Mouse (Mus musculus) kidney, postnatal 10 days (tissue): ENCODE data around the gene Serpini2.
"Not testable (repeated sequence)": the region's sequence is repeated elsewhere in the genome, so short reads cannot be mapped to it uniquely, and the experiment has no call there.

Source experiments
- DNase-seq: peaks from one replicate; pipeline ENCODE4 v3.0.0; 2021; ENCODE audit warnings: mixed read lengths

The Serpini2 gene

DNA sequence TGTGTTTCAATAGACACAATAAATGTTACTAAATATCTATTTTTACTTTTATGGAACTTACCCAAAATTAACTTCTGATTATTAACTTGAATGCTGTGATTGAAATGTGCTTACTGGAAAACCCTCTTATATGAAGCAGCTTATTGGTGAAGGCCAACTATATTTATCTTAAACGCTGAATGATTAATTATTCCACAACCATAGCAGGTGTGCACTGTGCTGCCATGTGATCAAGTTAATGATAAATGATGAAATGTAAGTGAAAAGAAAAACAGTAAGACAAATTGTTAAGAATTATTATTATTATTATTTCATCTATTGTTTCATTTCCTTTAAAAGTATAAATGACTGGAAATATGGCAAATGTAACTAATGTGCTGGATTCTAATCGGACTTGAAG lies at the start of gene Serpini2:
Gene Serpini2 (minus strand): TSS at position 101 of the 400 bp plus-strand sequence.
- no peak for DNase-seq

DNA sequence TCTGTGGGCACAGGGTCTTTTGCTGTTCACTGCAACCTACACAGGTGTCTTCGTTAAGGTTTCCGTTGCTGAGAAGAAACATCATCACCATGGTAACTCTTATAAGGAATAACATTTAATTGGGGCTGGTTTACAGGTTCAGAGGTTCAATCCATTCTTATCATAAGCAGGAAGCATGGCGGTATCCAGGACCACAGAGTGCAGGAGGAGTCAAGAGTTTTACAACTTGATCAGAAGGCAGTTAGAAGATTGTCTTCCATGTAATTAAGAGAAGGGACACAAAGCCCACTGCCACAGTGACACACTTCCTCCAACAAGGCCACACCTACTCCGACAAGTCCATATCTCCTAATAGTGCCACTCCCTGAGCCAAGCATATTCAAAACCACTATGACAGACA lies 39.0 kb upstream of the Serpini2 start:
- DNase-seq, result no peak

DNA sequence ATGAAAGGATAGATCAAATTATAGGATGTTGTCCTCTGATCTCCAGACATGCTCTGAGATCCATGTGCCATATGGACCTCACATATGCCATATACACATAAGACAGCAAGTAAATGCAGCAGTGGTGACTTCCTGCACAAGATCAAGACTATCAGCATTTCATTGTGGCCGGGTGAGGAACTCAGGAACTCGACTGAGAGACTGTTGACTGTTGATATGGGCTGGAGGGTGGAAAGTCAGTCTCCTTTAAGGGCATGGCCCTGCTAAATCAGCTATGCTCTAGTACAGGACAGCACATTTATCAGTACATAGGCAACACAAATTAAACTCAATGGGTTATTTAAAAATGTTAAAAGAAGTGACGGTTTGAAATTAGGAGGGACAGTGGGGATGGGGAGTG lies 38.4 kb upstream of the Serpini2 start:
- DNase-seq, result no peak

DNA sequence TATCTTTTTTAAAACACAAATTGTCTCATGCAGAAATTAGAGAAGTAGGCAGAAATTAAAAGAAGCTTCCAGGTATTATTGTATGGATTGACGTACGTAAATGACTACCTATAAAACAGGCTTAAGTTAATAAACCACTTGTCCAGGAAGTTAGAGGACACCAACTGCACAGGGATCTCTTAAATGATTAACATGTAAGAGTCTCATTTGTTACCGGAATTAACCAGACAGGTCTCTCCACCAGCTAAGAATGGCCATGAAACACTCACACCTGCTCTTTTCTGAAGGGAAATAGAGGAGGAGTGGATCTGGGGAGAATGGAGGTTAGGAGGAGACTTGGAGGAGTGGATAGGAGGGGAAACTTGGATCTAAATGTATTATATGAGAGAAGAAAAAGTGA lies 35.7 kb upstream of the Serpini2 start:
- DNase-seq, result no peak

DNA sequence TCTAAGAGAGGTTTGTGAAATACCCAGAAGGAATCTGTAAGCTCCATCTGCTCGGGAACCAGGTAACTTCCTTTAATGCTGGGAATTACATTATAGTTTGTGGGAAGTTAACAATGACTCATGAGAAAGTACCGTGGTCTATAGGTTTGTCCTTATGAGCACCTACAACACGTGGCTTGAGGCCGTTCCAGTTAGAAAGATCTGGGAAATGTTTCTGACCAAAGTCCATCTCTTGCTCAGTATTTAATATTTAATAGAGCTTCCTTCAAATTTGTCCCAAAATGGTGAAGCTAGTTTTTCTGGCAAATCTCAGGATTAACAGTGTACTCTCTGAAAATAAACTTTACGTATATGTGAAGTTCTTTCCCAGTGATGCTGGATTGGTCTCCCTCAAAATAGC lies 34.7 kb upstream of the Serpini2 start:
- DNase-seq, result no peak

DNA sequence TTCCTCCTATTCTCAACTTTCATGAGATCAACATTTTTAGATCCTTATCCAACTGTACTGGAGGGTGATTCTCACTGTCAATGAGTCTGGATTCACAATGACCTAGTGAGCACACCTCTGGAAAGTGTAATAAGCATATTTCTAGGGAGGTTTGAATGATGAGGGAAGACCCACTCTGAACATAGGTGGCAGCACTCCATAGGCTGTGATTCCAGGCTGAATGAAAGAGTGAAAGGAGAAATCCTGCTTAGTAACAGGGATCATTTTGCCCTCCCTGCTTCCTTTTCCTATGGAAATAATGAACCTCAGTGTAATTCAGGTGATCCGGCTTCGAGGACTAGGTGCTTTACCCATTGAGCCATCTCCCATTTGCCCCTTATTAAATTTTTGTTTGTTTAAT lies 31.2 kb upstream of the Serpini2 start:
- DNase-seq, result no peak

DNA sequence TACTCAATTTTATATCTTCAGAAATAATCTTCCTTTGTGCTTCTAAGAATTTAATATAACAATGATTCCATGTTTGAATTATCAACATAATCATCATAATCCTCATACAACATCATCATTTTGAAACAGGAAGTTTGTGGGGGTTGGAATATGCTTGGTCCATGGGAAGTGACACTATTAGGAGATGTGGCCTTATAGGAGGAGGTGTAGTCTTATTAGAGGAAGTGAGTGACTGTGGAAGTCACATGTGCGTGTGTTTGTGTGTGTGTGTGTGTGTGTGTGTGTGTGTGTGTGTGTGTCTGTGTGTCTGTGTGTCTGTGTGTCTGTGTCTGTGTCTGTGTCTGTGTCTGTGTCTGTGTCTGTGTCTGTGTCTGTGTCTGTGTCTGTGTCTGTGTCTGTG lies 29.6 kb upstream of the Serpini2 start:
- not testable (repeated sequence) for DNase-seq

DNA sequence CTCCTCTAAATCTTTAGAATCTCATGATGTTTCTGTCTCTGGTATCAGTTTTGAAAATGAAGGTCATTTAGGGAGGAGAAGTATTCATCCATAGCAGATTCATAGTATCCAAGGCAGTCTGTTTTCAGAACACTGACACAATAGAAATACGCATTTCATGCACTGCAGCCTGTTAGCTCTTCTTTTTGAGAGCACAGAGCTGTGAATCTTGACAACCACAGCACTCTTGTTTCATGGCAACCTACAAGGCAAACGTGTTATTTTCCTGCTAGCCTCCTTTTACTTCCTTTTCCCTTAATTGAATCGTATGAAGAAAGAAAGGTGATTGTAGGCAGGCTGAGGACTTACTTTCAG lies 27.9 kb upstream of the Serpini2 start:
- no peak for DNase-seq

DNA sequence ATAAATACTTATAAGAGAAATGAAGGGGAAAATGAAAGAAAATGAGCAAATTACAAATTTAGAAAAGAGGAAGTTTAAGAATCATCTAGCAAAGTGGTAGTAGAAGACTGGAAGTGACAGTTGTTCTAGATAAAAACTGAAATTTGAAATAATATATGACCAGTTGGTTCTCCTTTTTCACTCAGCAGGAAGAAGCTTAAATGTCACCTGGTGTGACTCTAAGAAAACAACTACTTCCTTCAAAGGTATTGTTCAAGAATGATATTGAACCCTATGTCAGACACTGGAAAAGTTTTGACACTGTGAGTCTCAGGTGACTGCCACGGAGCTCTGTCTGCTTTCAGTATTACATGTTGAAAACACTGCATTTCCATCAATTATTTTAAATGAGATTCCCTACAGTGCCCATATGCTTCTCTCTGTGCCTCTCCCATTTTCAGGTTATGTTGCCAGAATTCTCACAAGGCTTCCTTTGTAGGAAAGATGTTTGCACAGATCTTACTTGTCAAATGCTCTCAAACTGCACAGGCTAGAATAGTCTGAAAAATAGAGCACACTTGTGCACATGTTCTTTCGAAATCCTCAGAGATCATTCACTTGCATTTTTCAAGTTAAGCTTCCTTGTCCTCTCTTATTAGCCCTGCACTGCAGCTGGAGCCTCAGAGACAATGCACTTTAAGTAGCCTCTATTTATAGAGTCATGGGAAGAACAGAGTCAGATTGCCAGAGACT lies 27.3 kb upstream of the Serpini2 start:
- DNase-seq, result no peak

DNA sequence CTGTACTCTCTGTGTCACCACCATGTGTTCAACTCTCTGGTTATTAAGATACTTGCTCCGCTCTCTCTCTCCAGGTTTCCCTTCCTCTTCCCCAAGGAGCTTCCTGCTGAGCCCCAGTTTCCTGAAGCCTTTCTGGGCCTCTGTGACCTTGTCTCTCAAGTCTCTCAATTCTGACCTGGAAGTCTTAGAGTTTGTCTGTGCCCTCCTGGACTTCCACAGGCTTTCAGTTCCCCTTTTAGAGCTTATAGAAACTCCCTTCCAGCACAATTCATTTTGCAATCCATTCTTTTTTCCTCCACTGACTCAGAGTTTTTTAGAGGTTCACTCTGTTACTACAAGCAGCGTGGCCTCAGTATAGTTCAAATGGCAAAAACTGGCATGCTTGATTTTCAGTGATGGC lies 23.4 kb upstream of the Serpini2 start:
- DNase-seq, result no peak

DNA sequence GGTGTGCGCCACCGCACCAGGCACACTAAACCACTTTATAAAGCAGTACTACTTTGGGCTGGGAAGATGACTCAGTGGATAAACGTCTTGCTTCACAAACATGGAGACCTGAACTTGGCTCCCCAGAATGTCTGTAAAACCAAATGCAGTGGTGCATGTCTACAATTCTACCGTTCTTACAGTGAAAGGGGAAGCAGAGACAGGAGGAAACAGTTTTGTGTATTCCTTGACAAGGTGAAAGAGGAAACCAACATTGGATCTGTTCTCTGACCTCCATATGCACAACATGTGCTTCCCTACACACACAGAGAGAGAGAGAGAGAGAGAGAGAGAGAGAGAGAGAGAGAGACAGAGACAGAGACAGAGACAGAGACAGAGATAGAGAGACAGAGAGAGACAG lies 7.6 kb upstream of the Serpini2 start:
- DNase-seq, result no peak

DNA sequence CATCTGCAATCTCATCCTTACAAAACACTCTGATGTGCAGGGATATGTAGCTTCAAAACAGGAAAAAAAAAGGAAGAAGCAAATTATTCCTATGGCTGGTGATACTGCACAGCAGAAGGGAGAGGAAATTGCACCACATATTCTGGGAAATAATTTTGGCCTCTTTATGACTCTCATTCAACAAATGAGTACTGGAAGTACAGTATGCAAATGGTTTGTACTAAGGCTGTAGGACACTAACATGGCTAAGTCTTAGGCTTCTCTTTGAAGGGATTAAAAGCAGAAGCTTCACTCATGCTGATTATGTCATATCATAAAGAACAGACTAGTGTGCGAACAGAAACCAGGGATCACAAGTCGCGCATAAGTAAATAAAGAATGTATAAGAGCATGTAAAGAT lies 6.6 kb upstream of the Serpini2 start:
- DNase-seq, result no peak

DNA sequence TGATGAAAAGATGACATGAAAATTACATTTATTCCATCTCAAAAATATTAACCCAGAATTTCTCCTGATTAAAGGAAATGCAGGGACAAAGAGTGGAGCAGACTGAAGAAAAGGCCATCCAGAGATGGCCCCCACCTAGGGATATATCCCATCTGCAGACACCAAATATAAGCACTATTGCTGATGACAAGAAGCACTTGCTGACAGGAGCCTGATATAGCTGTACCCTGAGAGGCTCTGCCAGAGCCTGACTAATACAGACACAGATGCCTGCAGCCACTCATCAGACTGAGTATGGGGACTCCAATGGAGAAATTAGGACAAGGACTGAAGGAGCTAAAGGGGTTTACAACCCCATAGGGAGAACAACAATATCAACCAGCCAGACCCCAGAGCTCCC lies 5.2 kb upstream of the Serpini2 start:
- no peak for DNase-seq

DNA sequence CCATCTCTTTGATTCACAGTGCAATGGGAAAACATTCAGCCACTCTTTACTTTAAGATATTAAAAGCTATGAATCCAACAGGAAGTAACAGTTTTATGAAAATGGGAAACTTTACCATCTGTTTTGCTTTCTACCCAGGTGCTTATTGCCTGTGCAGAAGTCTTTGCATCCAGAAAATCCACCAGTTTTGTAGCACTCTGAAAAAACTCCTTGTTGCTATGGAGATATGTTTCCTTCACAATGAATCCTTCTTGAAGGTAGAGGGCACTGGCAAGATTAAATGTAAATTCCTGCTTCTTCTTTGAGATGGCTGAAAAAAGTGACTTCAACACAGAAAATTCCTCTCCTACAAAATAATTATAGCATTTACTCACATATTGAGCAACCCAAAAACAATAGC lies 10.5 kb downstream of the Serpini2 start:
- no peak for DNase-seq

DNA sequence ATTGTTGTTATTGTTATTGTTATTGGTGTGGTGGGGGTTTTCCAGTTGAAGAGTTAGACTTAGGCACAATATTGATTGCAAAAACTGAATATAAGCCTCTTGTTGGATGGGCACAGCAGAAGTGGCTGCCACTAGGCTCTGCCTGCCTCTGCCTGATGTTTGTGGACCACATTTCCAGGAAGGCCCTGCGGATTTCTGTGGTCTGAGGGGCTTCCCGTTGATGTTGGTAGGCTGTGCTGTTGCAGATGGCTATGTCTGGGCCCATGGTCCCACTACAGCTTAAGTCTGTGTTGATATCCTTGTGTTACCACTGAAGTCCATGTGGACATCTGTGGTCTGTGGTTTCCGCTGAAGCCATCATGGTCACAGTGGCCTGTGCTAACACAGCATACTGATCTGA lies 50.2 kb downstream of the Serpini2 start:
- DNase-seq, result no peak

DNA sequence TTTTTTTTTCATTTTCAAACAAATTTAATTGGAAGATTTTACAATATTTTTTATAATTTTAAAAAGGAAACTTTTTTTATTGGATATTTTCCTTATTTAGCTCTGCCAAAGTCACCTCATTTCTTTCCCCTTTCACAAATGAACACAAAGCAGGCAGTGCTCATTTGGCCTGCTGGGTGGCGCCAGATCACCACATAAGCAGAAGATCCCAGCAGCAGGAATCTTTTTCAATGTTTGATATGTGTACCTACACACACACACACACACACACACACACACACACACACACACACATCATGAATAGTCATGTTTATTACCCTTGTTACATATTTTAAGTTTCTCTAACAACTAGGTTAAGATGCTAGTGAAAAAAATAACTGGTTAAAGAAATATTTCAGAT lies 50.7 kb downstream of the Serpini2 start:
- DNase-seq, result peak; percentile 47

DNA sequence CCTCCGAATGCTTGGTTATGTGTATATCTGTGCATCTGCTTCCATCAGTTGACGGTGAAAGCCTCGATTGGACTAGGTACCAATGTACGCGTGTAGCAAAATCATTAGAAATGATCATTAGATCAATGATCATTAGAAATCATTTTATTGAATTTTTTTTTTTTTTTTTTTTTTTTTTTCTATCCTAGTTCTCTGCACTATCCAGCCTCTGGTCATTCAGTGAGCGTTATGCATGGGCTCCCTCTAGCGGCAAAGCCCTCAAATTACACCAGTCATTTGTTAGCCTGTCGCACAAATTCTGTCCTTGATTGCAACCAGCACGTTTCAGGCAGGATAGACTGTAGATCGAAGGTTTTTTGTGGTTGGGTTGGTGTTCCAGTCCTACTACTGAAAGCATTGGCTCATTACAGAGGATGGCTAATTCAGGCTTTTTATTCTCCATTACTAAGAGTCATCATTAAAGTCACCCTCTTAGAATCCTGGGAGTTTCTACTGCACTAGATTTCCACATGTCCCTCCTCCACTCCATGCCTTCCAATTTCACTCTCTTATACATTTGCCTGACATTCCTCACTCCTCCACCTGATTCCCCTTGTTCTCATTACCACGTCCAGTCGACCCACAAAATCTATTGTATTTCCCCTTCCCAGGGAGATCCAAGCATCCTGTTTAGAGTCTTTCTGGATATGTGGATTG lies 66.9 kb downstream of the Serpini2 start:
- DNase-seq, result peak; percentile 70
